Mouse (Mus musculus) liver, postnatal 0 days (tissue): ENCODE measurements around the gene Plekhm3.

Source experiments
- CTCF ChIP-seq: sonication (generic); IDR thresholded peaks from 2 replicates; pipeline ENCODE4 v1.5.1; 2016; ENCODE audit warnings: antibody characterized with exemption, low read depth
- EP300 ChIP-seq: IDR thresholded peaks from 2 replicates; pipeline ENCODE4 v1.6.1; 2016; ENCODE audit warnings: antibody characterized with exemption, low read depth, mild to moderate bottlenecking

DNA sequence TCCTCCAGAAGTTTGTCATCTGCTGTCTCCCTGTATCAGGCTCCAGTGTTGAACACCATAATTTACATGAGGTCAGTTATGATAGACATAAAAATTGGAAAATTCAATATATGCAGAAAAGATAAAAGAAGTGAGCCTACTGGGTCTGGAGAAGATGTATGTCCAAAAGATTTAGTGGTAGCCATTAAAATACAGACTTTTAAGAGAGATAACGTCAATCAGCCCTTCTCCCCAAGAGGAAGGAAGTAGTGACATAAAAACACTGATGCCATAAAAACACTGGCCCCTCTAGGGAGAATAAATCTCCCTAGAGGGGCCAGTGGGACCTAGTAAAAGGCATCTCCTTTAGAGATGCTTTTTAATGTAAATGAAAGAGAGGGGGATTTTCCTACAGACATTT is 90.5 kb downstream of the Plekhm3 start:
- TF ChIP-seq CTCF (no peak), EP300 (no peak)
